In genomic region chr6:29396714-29397540, GRCm38 (mm10) we compare ENCODE assay signal across 8 mouse cellular contexts. TPM values are rescaled to one million over a fixed set of nuclear protein-coding genes. Genes with fewer than 3 reads are reported as not detected.
DNase-seq lines count a peak whose midpoint lies in the region; ATAC-seq and TF ChIP-seq lines count a peak whose summit lies in the region.

No protein-coding gene starts in this region.

- peak overlapping the region; percentile 91 for H3K4me3 ChIP-seq in megakaryocyte, embryonic 14.5 days (replicated peaks)
- peak overlapping the region; percentile 69 for H3K4me3 ChIP-seq in forebrain, embryonic 14.5 days (ENCODE audit: low read depth, low read length)
- peak overlapping the region; percentile 55 for H3K4me3 ChIP-seq in liver, embryonic 13.5 days (replicated peaks)
- peak overlapping the region; percentile 85 for H3K4me3 ChIP-seq in testis, adult 2 months (ENCODE audit: control insufficient read depth, low read depth, low read length)

- peak overlapping the region; percentile 82 for H3K4me2 ChIP-seq in forebrain, embryonic 14.5 days (ENCODE audit: low read length)
- peak overlapping the region; percentile 67 for H3K4me2 ChIP-seq in liver, embryonic 13.5 days

- no peak for TF ChIP-seq POLR2A in testis, adult 2 months (IDR thresholded peaks at IDR 0.05; ENCODE audit: control insufficient read depth, low read depth, low read length)

- TF ChIP-seq CTCF in testis, adult 2 months (IDR thresholded peaks at IDR 0.05; ENCODE audit: control insufficient read depth, insufficient read depth, insufficient replicate concordance, low read depth, low read length), result no peak

- H3K4me1 ChIP-seq in megakaryocyte, embryonic 14.5 days, result peaks cover 14% of the 10 kb centered on the region
- peaks cover 6% of the 10 kb centered on the region; the same call in 1 of the 2 replicates for H3K4me1 ChIP-seq in forebrain, embryonic 14.5 days (ENCODE audit: control insufficient read depth, insufficient read depth, low read length)
- H3K4me1 ChIP-seq in liver, embryonic 13.5 days (replicated peaks), result peaks cover 6% of the 10 kb centered on the region
- peaks cover 9% of the 10 kb centered on the region for H3K4me1 ChIP-seq in testis, adult 2 months (ENCODE audit: control insufficient read depth, insufficient read depth, low read length)

- H3K9me3 ChIP-seq in megakaryocyte, embryonic 14.5 days, result peaks cover 6% of the 10 kb centered on the region; the same call in 1 of the 2 replicates
- H3K9me3 ChIP-seq in forebrain, embryonic 14.5 days (replicated peaks; ENCODE audit: control insufficient read depth, low read length), result no peaks in the 10 kb centered on the region
- no peaks in the 10 kb centered on the region for H3K9me3 ChIP-seq in liver, embryonic 13.5 days (replicated peaks)

- no peaks in the 10 kb centered on the region for H3K36me3 ChIP-seq in megakaryocyte, embryonic 14.5 days (replicated peaks; ENCODE audit: low read length)
- no peaks in the 10 kb centered on the region for H3K36me3 ChIP-seq in forebrain, embryonic 14.5 days (ENCODE audit: control insufficient read depth, insufficient read depth, low read length)
- no peaks in the 10 kb centered on the region for H3K36me3 ChIP-seq in liver, embryonic 13.5 days
- no peaks in the 10 kb centered on the region for H3K36me3 ChIP-seq in testis, adult 2 months (ENCODE audit: control insufficient read depth, insufficient read depth, low read length)

- WGBS in forebrain, embryonic 14.5 days, result 1% methylated on average over 22 of the region's 24 CpGs
- WGBS in liver, embryonic 13.5 days (ENCODE audit: insufficient replicate concordance), result 12% methylated on average over 24 of the region's 24 CpGs

- peak overlapping the region; percentile 80 for H3K27ac ChIP-seq in forebrain, embryonic 14.5 days (ENCODE audit: low read depth, low read length)
- H3K27ac ChIP-seq in liver, embryonic 13.5 days, result no peak overlapping the region
- no peak overlapping the region for H3K27ac ChIP-seq in testis, adult 2 months (ENCODE audit: control insufficient read depth, insufficient read depth, low read depth, low read length)

- peak; percentile 41 for DNase-seq in cerebellum, adult 8-10 months
- DNase-seq in cerebellum, adult 11 months, result no peak
- peak; percentile 37 for DNase-seq in forebrain, embryonic 14.5 days (ENCODE audit: low spot score)
- no peak for DNase-seq in liver, embryonic 13.5 days
- no peak for DNase-seq in thymus, postnatal 25 days

- H3K27me3 ChIP-seq in megakaryocyte, embryonic 14.5 days (replicated peaks), result peaks cover 90% of the 10 kb centered on the region
- no peaks in the 10 kb centered on the region; the same call in none of the 2 replicates for H3K27me3 ChIP-seq in forebrain, embryonic 14.5 days (replicated peaks; ENCODE audit: control insufficient read depth, insufficient read depth, low read length)
- peaks cover 95% of the 10 kb centered on the region for H3K27me3 ChIP-seq in liver, embryonic 13.5 days
- H3K27me3 ChIP-seq in testis, adult 2 months (ENCODE audit: control insufficient read depth, insufficient read depth, low read length), result no peaks in the 10 kb centered on the region; the same call in 1 of the 2 replicates

- peak overlapping the region; percentile 81 for H3K9ac ChIP-seq in forebrain, embryonic 14.5 days (ENCODE audit: low read length)
- H3K9ac ChIP-seq in liver, embryonic 13.5 days, result peak overlapping the region; percentile 47

- no peak for ATAC-seq in megakaryocyte, adult 5-6 weeks (ENCODE audit: poor library complexity, severe bottlenecking)
- peak; percentile 66 for ATAC-seq in forebrain, embryonic 14.5 days
- no peak; the same call in 1 of the 2 replicates for ATAC-seq in liver, embryonic 13.5 days (ENCODE audit: low read depth)

RNA-seq across cellular contexts. Expression of gene Ccdc136, which starts 0.8 kb away (rescaled TPM):
- not detected in 2 replicates for polyA plus RNA-seq in megakaryocyte, embryonic 14.5 days (2012; ENCODE audit: insufficient read depth, low replicate concordance)
- total RNA-seq in megakaryocyte, adult 5-6 weeks (2015), result 0.11 TPM in 1 of 2 replicates, not detected in the other
- 1.5 TPM in 1 of 2 replicates, not detected in the other for total RNA-seq in megakaryocyte, adult 5-6 weeks (2017)
- polyA plus RNA-seq in forebrain, embryonic 14.5 days (2014; fragmentation: Nextera tagmentation; extraction: Ambion mirVana), result 40.2 and 42.2 TPM in 2 replicates
- polyA plus RNA-seq in liver, embryonic 13.5 days (2015; fragmentation: Nextera tagmentation; extraction: Ambion mirVana), result 0.62 and 0.64 TPM in 2 replicates
- polyA plus RNA-seq in testis, adult 2 months (2012; rRNA removed), result 927 and 1,013 TPM in 2 replicates

RNA-seq across cellular contexts. Expression of gene Opn1sw, which starts 8.7 kb away (rescaled TPM):
- not detected in 2 replicates for polyA plus RNA-seq in megakaryocyte, embryonic 14.5 days (2012; ENCODE audit: insufficient read depth, low replicate concordance)
- total RNA-seq in megakaryocyte, adult 5-6 weeks (2015), result not detected in 2 replicates
- total RNA-seq in megakaryocyte, adult 5-6 weeks (2017), result not detected in 2 replicates
- 0.17 and 0.33 TPM in 2 replicates for polyA plus RNA-seq in forebrain, embryonic 14.5 days (2014; fragmentation: Nextera tagmentation; extraction: Ambion mirVana)
- 0.10 TPM in 1 of 2 replicates, not detected in the other for polyA plus RNA-seq in liver, embryonic 13.5 days (2015; fragmentation: Nextera tagmentation; extraction: Ambion mirVana)
- not detected in 2 replicates for polyA plus RNA-seq in testis, adult 2 months (2012; rRNA removed)

RNA-seq across cellular contexts. Expression of gene Flnc, which starts 36.1 kb away (rescaled TPM):
- not detected in 2 replicates for polyA plus RNA-seq in megakaryocyte, embryonic 14.5 days (2012; ENCODE audit: insufficient read depth, low replicate concordance)
- total RNA-seq in megakaryocyte, adult 5-6 weeks (2015), result not detected in 2 replicates
- total RNA-seq in megakaryocyte, adult 5-6 weeks (2017), result not detected in 2 replicates
- 1.1 and 2.5 TPM in 2 replicates for polyA plus RNA-seq in forebrain, embryonic 14.5 days (2014; fragmentation: Nextera tagmentation; extraction: Ambion mirVana)
- polyA plus RNA-seq in liver, embryonic 13.5 days (2015; fragmentation: Nextera tagmentation; extraction: Ambion mirVana), result 0.89 and 0.97 TPM in 2 replicates
- 2.6 and 3.4 TPM in 2 replicates for polyA plus RNA-seq in testis, adult 2 months (2012; rRNA removed)

RNA-seq across cellular contexts. Expression of gene Calu, which starts 49.1 kb away (rescaled TPM):
- 6.4 and 8.2 TPM in 2 replicates for polyA plus RNA-seq in megakaryocyte, embryonic 14.5 days (2012; ENCODE audit: insufficient read depth, low replicate concordance)
- 53.9 and 57.4 TPM in 2 replicates for total RNA-seq in megakaryocyte, adult 5-6 weeks (2015)
- 123 and 142 TPM in 2 replicates for total RNA-seq in megakaryocyte, adult 5-6 weeks (2017)
- 196 and 210 TPM in 2 replicates for polyA plus RNA-seq in forebrain, embryonic 14.5 days (2014; fragmentation: Nextera tagmentation; extraction: Ambion mirVana)
- 95.5 and 121 TPM in 2 replicates for polyA plus RNA-seq in liver, embryonic 13.5 days (2015; fragmentation: Nextera tagmentation; extraction: Ambion mirVana)
- 12.0 and 13.5 TPM in 2 replicates for polyA plus RNA-seq in testis, adult 2 months (2012; rRNA removed)

Comparison
In these comparisons a context has a peak if more than half of its experiments do, and no peak if none do; other contexts are left out.
1. DNase-seq: peak in cerebellum, adult 8-10 months (single experiment) and forebrain, embryonic 14.5 days (single experiment); none in cerebellum, adult 11 months (single experiment), liver, embryonic 13.5 days (single experiment) and thymus, postnatal 25 days (single experiment).
2. RNA of gene Ccdc136, which starts 0.8 kb away (polyA plus RNA-seq): 927 to 1,013 TPM in testis, adult 2 months and 40.2 to 42.2 TPM in forebrain, embryonic 14.5 days; 0.62 to 0.64 TPM in liver, embryonic 13.5 days and not detected in megakaryocyte, embryonic 14.5 days; every median in the first group is over 10 times any median in the second.
3. Peak in every context shown above with its lines, with median percentiles within 50 percentile points of each other: H3K4me3 ChIP-seq.